Mouse (Mus musculus): ENCODE data around the gene Aldh3b1. TPM values are rescaled to one million over a fixed set of nuclear protein-coding genes. Genes with fewer than 3 reads are reported as not detected.

The Aldh3b1 gene
- total RNA-seq, 1 experiment from 2014 or later = 74.4 TPM

- ATAC-seq (replicated peaks; ENCODE audit: insufficient number of reproducible peaks, low FRiP score, low TSS enrichment, poor library complexity, severe bottlenecking) = no peak
Observed at GRCm38 (mm10) chr19:3896208-3896607, 33.4 kb downstream of the Aldh3b1 start.

GRCm38 (mm10) chr19:3895171-3895631 lies 34.4 kb downstream of the Aldh3b1 start:
- no peak for ATAC-seq (replicated peaks; ENCODE audit: insufficient number of reproducible peaks, low FRiP score, low TSS enrichment, poor library complexity, severe bottlenecking)

- ATAC-seq (replicated peaks; ENCODE audit: insufficient number of reproducible peaks, low FRiP score, low TSS enrichment, poor library complexity, severe bottlenecking) = no peak
Observed at GRCm38 (mm10) chr19:3894294-3894693, 35.3 kb downstream of the Aldh3b1 start.

GRCm38 (mm10) chr19:3893545-3894116 lies 36.0 kb downstream of the Aldh3b1 start:
- no peak for ATAC-seq (replicated peaks; ENCODE audit: insufficient number of reproducible peaks, low FRiP score, low TSS enrichment, poor library complexity, severe bottlenecking)

- ATAC-seq (replicated peaks; ENCODE audit: insufficient number of reproducible peaks, low FRiP score, low TSS enrichment, poor library complexity, severe bottlenecking) = no peak
Observed at GRCm38 (mm10) chr19:3890181-3890580, 39.4 kb downstream of the Aldh3b1 start.

GRCm38 (mm10) chr19:3889096-3889495 lies 40.5 kb downstream of the Aldh3b1 start:
- no peak for ATAC-seq (replicated peaks; ENCODE audit: insufficient number of reproducible peaks, low FRiP score, low TSS enrichment, poor library complexity, severe bottlenecking)

- ATAC-seq (replicated peaks; ENCODE audit: insufficient number of reproducible peaks, low FRiP score, low TSS enrichment, poor library complexity, severe bottlenecking) = no peak
Observed at GRCm38 (mm10) chr19:3884325-3884990, 45.1 kb downstream of the Aldh3b1 start.

GRCm38 (mm10) chr19:3882214-3882613 lies 47.4 kb downstream of the Aldh3b1 start:
- peak; percentile 58; the same call in 1 of the 2 replicates for ATAC-seq (replicated peaks; ENCODE audit: insufficient number of reproducible peaks, low FRiP score, low TSS enrichment, poor library complexity, severe bottlenecking)

- ATAC-seq (replicated peaks; ENCODE audit: insufficient number of reproducible peaks, low FRiP score, low TSS enrichment, poor library complexity, severe bottlenecking) = peak; percentile 55
Observed at GRCm38 (mm10) chr19:3880054-3880848, 49.4 kb downstream of the Aldh3b1 start.

- no peak for ATAC-seq (replicated peaks; ENCODE audit: insufficient number of reproducible peaks, low FRiP score, low TSS enrichment, poor library complexity, severe bottlenecking)
Observed at GRCm38 (mm10) chr19:3875045-3875444, 54.6 kb downstream of the Aldh3b1 start.

GRCm38 (mm10) chr19:3872373-3872772 lies 57.2 kb downstream of the Aldh3b1 start:
- ATAC-seq (replicated peaks; ENCODE audit: insufficient number of reproducible peaks, low FRiP score, low TSS enrichment, poor library complexity, severe bottlenecking) = no peak

- 0 out of 2 replicates have a peak, but pooled peaks have one; percentile 43 for ATAC-seq (replicated peaks; ENCODE audit: insufficient number of reproducible peaks, low FRiP score, low TSS enrichment, poor library complexity, severe bottlenecking)
Observed at GRCm38 (mm10) chr19:3871468-3871867, 58.1 kb downstream of the Aldh3b1 start.

GRCm38 (mm10) chr19:3868290-3868689 lies 61.3 kb downstream of the Aldh3b1 start:
- ATAC-seq (replicated peaks; ENCODE audit: insufficient number of reproducible peaks, low FRiP score, low TSS enrichment, poor library complexity, severe bottlenecking) = no peak

GRCm38 (mm10) chr19:3864960-3865359 lies 64.6 kb downstream of the Aldh3b1 start:
- no peak for ATAC-seq (replicated peaks; ENCODE audit: insufficient number of reproducible peaks, low FRiP score, low TSS enrichment, poor library complexity, severe bottlenecking)

Other genes with a start within 250 kb of the Aldh3b1 start
- gene Lrp5, start 243.2 kb downstream of the Aldh3b1 start, total RNA-seq (2017) = 10.1 to 17.6 TPM (median 14.0 TPM) in 3 replicates
- 3.8 to 9.4 TPM (median 9.1 TPM) in 3 replicates for gene 1810055G02Rik, start 221.5 kb downstream of the Aldh3b1 start, total RNA-seq (2017)
- 103 to 126 TPM (median 109 TPM) in 3 replicates for gene Kmt5b, start 162.4 kb downstream of the Aldh3b1 start, total RNA-seq (2017)
- 34.8 to 59.4 TPM (median 42.0 TPM) in 3 replicates for gene Chka, start 78.0 kb downstream of the Aldh3b1 start, total RNA-seq (2017)
- 181 to 259 TPM (median 252 TPM) in 3 replicates for gene Tcirg1, start 22.7 kb downstream of the Aldh3b1 start, total RNA-seq (2017)
- gene Ndufs8, start 17.0 kb downstream of the Aldh3b1 start, total RNA-seq (2017) = 27.2 to 46.8 TPM (median 33.1 TPM) in 3 replicates
- gene Unc93b1, start 5.4 kb upstream of the Aldh3b1 start, total RNA-seq (2017) = 243 to 349 TPM (median 322 TPM) in 3 replicates
- not detected in 3 replicates for gene Aldh3b3, start 28.8 kb upstream of the Aldh3b1 start, total RNA-seq (2017)
- gene Aldh3b2, start 42.5 kb upstream of the Aldh3b1 start, total RNA-seq (2017) = not detected in 3 replicates
- gene Acy3, start 56.8 kb upstream of the Aldh3b1 start, total RNA-seq (2017) = not detected in 3 replicates
- not detected in 3 replicates for gene Tbx10, start 62.9 kb upstream of the Aldh3b1 start, total RNA-seq (2017)
- 2.3 to 11.1 TPM (median 2.3 TPM) in 3 replicates for gene Nudt8, start 70.8 kb upstream of the Aldh3b1 start, total RNA-seq (2017)
- gene Gm49405, start 70.8 kb upstream of the Aldh3b1 start, total RNA-seq (2017) = 0.57 to 1.7 TPM (median 1.2 TPM) in 3 replicates
- gene Doc2g, start 73.5 kb upstream of the Aldh3b1 start, total RNA-seq (2017) = 3.1 TPM in 2 of 3 replicates, not detected in the other
- 74.5 to 108 TPM (median 103 TPM) in 3 replicates for gene Ndufv1, start 83.0 kb upstream of the Aldh3b1 start, total RNA-seq (2017)
- 101 to 129 TPM (median 104 TPM) in 3 replicates for gene Gstp1, start 108.2 kb upstream of the Aldh3b1 start, total RNA-seq (2017)
- not detected in 3 replicates for gene Gstp2, start 116.2 kb upstream of the Aldh3b1 start, total RNA-seq (2017)
- 2.8 to 10.8 TPM (median 5.8 TPM) in 3 replicates for gene Gstp3, start 129.8 kb upstream of the Aldh3b1 start, total RNA-seq (2017)
- gene Cabp2, start 151.8 kb upstream of the Aldh3b1 start, total RNA-seq (2017) = not detected in 3 replicates
- gene Cdk2ap2, start 167.4 kb upstream of the Aldh3b1 start, total RNA-seq (2017) = 77.3 to 120 TPM (median 92.6 TPM) in 3 replicates
- gene Pitpnm1, start 170.2 kb upstream of the Aldh3b1 start, total RNA-seq (2017) = 127 to 142 TPM (median 137 TPM) in 3 replicates
- 94.2 to 132 TPM (median 124 TPM) in 3 replicates for gene Aip, start 196.1 kb upstream of the Aldh3b1 start, total RNA-seq (2017)
- 0.29 to 0.43 TPM in 2 of 3 replicates, not detected in the other for gene Gpr152, start 210.0 kb upstream of the Aldh3b1 start, total RNA-seq (2017)
- not detected in 3 replicates for gene Cabp4, start 214.2 kb upstream of the Aldh3b1 start, total RNA-seq (2017)
- 209 to 226 TPM (median 217 TPM) in 3 replicates for gene Coro1b, start 218.8 kb upstream of the Aldh3b1 start, total RNA-seq (2017)
- gene Ptprcap, start 223.8 kb upstream of the Aldh3b1 start, total RNA-seq (2017) = 133 to 326 TPM (median 178 TPM) in 3 replicates
- gene Rps6kb2, start 233.5 kb upstream of the Aldh3b1 start, total RNA-seq (2017) = 22.8 to 27.8 TPM (median 27.0 TPM) in 3 replicates
- gene Carns1, start 245.7 kb upstream of the Aldh3b1 start, total RNA-seq (2017) = 14.1 to 18.7 TPM (median 14.2 TPM) in 3 replicates

Data from monocyte, adult 5-6 weeks (primary cell).